Mouse (Mus musculus) spleen, adult 2 months (tissue): ENCODE results near the gene Mycbpap. TPM values are rescaled to one million over a fixed set of nuclear protein-coding genes. Genes with fewer than 3 reads are reported as not detected.
A peak's percentile ranks its signal among the peaks of the same experiment; 100 is the strongest.

Experiments used
- DNase-seq, 2 experiments: peaks; one replicate each; pipeline versions ENCODE4 v3.0.0 to v3.0.0-alpha.2; 2012 to 2021; ENCODE audit warnings: low spot score in 2 of 2, low read depth in 1 of 2
- H3K27ac ChIP-seq: fragments of 200-500 bp; 2 replicates; pipeline ENCODE4 v1.5.1; 2012; ENCODE audit warnings: low read length, inconsistent platforms; ENCODE audit not compliant: insufficient read depth
- H3K27me3 ChIP-seq: fragments of 200-500 bp; 2 replicates; pipeline ENCODE4 v1.6.1; 2012; ENCODE audit warnings: mild to moderate bottlenecking, moderate library complexity, low read length, inconsistent platforms; ENCODE audit not compliant: control insufficient read depth, insufficient read depth
- H3K36me3 ChIP-seq: fragments of 200-500 bp; 2 replicates; pipeline ENCODE4 v1.6.1; 2012; ENCODE audit warnings: mild to moderate bottlenecking, low read length, inconsistent platforms; ENCODE audit not compliant: control insufficient read depth, insufficient read depth
- H3K4me1 ChIP-seq: fragments of 200-500 bp; 2 replicates; pipeline ENCODE4 v1.6.1; 2011; ENCODE audit warnings: inconsistent platforms; ENCODE audit not compliant: control insufficient read depth, insufficient read depth, insufficient read length
- H3K4me3 ChIP-seq: fragments of 200-500 bp; 2 replicates; pipeline ENCODE4 v1.5.1; 2011; ENCODE audit warnings: mild to moderate bottlenecking, inconsistent platforms; ENCODE audit not compliant: insufficient read depth, insufficient read length; ENCODE audit errors: extremely low read depth
- CTCF ChIP-seq: fragments of 200-500 bp; IDR thresholded peaks from 2 replicates; pipeline ENCODE4 v1.5.1; 2011; ENCODE audit warnings: mild to moderate bottlenecking, inconsistent platforms; ENCODE audit not compliant: insufficient read depth, insufficient read length, insufficient replicate concordance; ENCODE audit errors: extremely low read depth
- POLR2A ChIP-seq: fragments of 200-500 bp; IDR thresholded peaks from 2 replicates; pipeline ENCODE4 v1.6.1; 2011; ENCODE audit warnings: low read depth, low read length, inconsistent platforms
- WGBS: fragments of 180-500 bp; shearing (Covaris S2); methylation state at CpG from one replicate; pipeline ENCODE4 v1.1.7; 2018; 5-methylcytosine and 5-hydroxymethylcytosine counted together
- polyA plus RNA-seq: library from polyadenylated mRNA; depleted of rRNA; stranded (reverse); fragments of >200 nt; gene quantifications from 2 replicates; pipeline ENCODE4 v1.2.3, GENCODE M21; 2012

Gene Mycbpap
- polyA plus RNA-seq, 1 experiment, result 0.06 TPM

GRCm38 (mm10) chr11:94547271-94547670 is 25.7 kb upstream of the Mycbpap start:
- WGBS, result 94% methylated on average over 6 of the region's 6 CpGs
- peaks cover 6% of the 10 kb centered on the region; the same call in 1 of the 2 replicates for H3K4me1 ChIP-seq

GRCm38 (mm10) chr11:94546381-94546780 is 24.8 kb upstream of the Mycbpap start:
- Histone ChIP-seq H3K4me3 (no peak overlapping the region), H3K27me3 (no peaks in the 10 kb centered on the region), H3K36me3 (0 out of 2 replicates have a peak, but pooled peaks cover 2% of the 10 kb centered on the region), H3K4me1 (peaks cover 6% of the 10 kb centered on the region; the same call in 1 of the 2 replicates), H3K27ac (no peak overlapping the region)
- DNase-seq, result no peak
- no peak for TF ChIP-seq POLR2A
- no peak for TF ChIP-seq CTCF
- WGBS, result 92% methylated on average over 5 of the region's 5 CpGs

More at GRCm38 (mm10) chr11:94547271-94547670, 25.7 kb upstream of the Mycbpap start:
- H3K4me3 ChIP-seq, result no peak overlapping the region
- no peak overlapping the region for H3K27ac ChIP-seq
- H3K36me3 ChIP-seq, result 0 out of 2 replicates have a peak, but pooled peaks cover 2% of the 10 kb centered on the region
- H3K27me3 ChIP-seq, result no peaks in the 10 kb centered on the region
- TF ChIP-seq POLR2A, result no peak
- TF ChIP-seq CTCF, result no peak
- DNase-seq, result no peak

- H3K27ac ChIP-seq, result no peak overlapping the region
- H3K27me3 ChIP-seq, result no peaks in the 10 kb centered on the region
- H3K36me3 ChIP-seq, result 0 out of 2 replicates have a peak, but pooled peaks cover 2% of the 10 kb centered on the region
- H3K4me1 ChIP-seq, result peaks cover 6% of the 10 kb centered on the region; the same call in 1 of the 2 replicates
- no peak for DNase-seq
- 88% methylated on average over 18 of the region's 18 CpGs for WGBS
- H3K4me3 ChIP-seq, result no peak overlapping the region
- no peak for TF ChIP-seq POLR2A
- TF ChIP-seq CTCF, result no peak
Observed at GRCm38 (mm10) chr11:94544422-94544821, 22.9 kb upstream of the Mycbpap start.

- no peak overlapping the region for H3K4me3 ChIP-seq
- TF ChIP-seq POLR2A, result no peak
- TF ChIP-seq CTCF, result peak; percentile 44; the same call in 1 of the 2 replicates
- 25% methylated on average over 9 of the region's 9 CpGs for WGBS
- peaks cover 6% of the 10 kb centered on the region; the same call in 1 of the 2 replicates for H3K4me1 ChIP-seq
- 0 out of 2 replicates have a peak, but pooled peaks cover 2% of the 10 kb centered on the region for H3K36me3 ChIP-seq
- peak; percentile 19 to 66 for DNase-seq
- no peaks in the 10 kb centered on the region for H3K27me3 ChIP-seq
- H3K27ac ChIP-seq, result no peak overlapping the region
Observed at GRCm38 (mm10) chr11:94543932-94544331, 22.4 kb upstream of the Mycbpap start.

GRCm38 (mm10) chr11:94543344-94543743 is 21.8 kb upstream of the Mycbpap start:
- no peak overlapping the region for H3K4me3 ChIP-seq
- H3K36me3 ChIP-seq, result 0 out of 2 replicates have a peak, but pooled peaks cover 2% of the 10 kb centered on the region
- no peak overlapping the region for H3K27ac ChIP-seq
- DNase-seq, result no peak
- no peaks in the 10 kb centered on the region for H3K27me3 ChIP-seq
- 96% methylated on average over 12 of the region's 12 CpGs for whole genome bisulfite sequencing
- TF ChIP-seq POLR2A, result no peak
- no peak for TF ChIP-seq CTCF
- peaks cover 4% of the 10 kb centered on the region; the same call in 1 of the 2 replicates for H3K4me1 ChIP-seq

DNA sequence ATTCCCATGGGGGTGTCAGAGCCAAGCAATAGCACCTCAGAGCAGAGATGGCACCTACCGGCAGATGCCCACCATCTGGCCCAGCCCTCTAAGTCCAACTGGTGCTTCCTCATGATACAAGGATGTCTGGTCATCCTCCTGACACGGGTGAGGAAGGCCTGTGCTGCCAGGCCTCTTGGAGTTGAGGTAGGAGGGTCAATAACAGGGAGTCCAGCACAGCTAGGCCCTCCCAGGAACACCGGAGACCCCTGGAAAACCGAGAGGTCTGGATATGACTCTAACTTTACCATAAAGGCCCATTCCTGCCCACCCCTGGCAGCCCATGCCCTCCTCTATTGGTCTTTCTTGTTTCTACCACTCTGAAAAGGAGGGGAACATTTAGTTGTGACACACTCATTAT is 20.9 kb upstream of the Mycbpap start:
- H3K27me3 ChIP-seq, result no peaks in the 10 kb centered on the region
- H3K4me1 ChIP-seq, result no peaks in the 10 kb centered on the region
- DNase-seq, result no peak
- 85% methylated on average over 4 of the region's 4 CpGs for WGBS
- H3K27ac ChIP-seq, result no peak overlapping the region
- H3K4me3 ChIP-seq, result no peak overlapping the region
- TF ChIP-seq POLR2A (no peak), CTCF (no peak)
- H3K36me3 ChIP-seq, result 0 out of 2 replicates have a peak, but pooled peaks cover 2% of the 10 kb centered on the region

- DNase-seq, result no peak
- H3K36me3 ChIP-seq, result 0 out of 2 replicates have a peak, but pooled peaks cover 2% of the 10 kb centered on the region
- WGBS, result 91% methylated on average over 7 of the region's 7 CpGs
- H3K4me1 ChIP-seq, result no peaks in the 10 kb centered on the region
- H3K4me3 ChIP-seq, result no peak overlapping the region
- no peak overlapping the region for H3K27ac ChIP-seq
- TF ChIP-seq CTCF, result no peak
- TF ChIP-seq POLR2A, result no peak
- no peaks in the 10 kb centered on the region for H3K27me3 ChIP-seq
Observed at GRCm38 (mm10) chr11:94539761-94540160, 18.2 kb upstream of the Mycbpap start.
